Mouse (Mus musculus) thymus, adult 2 months (tissue): ENCODE results near the gene Tln2. TPM values are rescaled to one million over a fixed set of nuclear protein-coding genes. Genes with fewer than 3 reads are reported as not detected.

Experiments
- DNase-seq: peaks from one replicate; pipeline ENCODE4 v3.0.0; 2021
- H3K27ac ChIP-seq: fragments of 200-500 bp; 2 replicates; pipeline ENCODE4 v1.5.1; 2012; ENCODE audit warnings: low read length, control low read depth; ENCODE audit not compliant: control insufficient read depth, insufficient read depth
- H3K27me3 ChIP-seq: fragments of 200-500 bp; 2 replicates; pipeline ENCODE4 v1.6.1; 2012; ENCODE audit warnings: mild to moderate bottlenecking, low read length, moderate library complexity, mixed read lengths; ENCODE audit not compliant: control insufficient read depth, insufficient read depth
- H3K36me3 ChIP-seq: fragments of 200-500 bp; 2 replicates; pipeline ENCODE4 v1.6.1; 2012; ENCODE audit warnings: mild to moderate bottlenecking, low read length, moderate library complexity; ENCODE audit not compliant: control insufficient read depth, insufficient read depth
- H3K4me1 ChIP-seq: fragments of 200-500 bp; replicated peaks from 2 replicates; pipeline ENCODE4 v1.6.1; 2012; ENCODE audit warnings: low read length; ENCODE audit not compliant: control insufficient read depth, insufficient read depth
- H3K4me3 ChIP-seq: fragments of 200-500 bp; 2 replicates; pipeline ENCODE4 v1.5.1; 2012; ENCODE audit warnings: mild to moderate bottlenecking, low read length, control low read depth, moderate library complexity; ENCODE audit not compliant: control insufficient read depth, insufficient read depth
- CTCF ChIP-seq: fragments of 200-500 bp; IDR thresholded peaks from 2 replicates; pipeline ENCODE4 v1.5.1; 2012; ENCODE audit warnings: mild to moderate bottlenecking, control low read depth, low read length, moderate library complexity, borderline replicate concordance; ENCODE audit not compliant: control insufficient read depth, poor library complexity, insufficient read depth; ENCODE audit errors: extremely low read depth
- POLR2A ChIP-seq: fragments of 200-500 bp; IDR thresholded peaks from 2 replicates; pipeline ENCODE4 v1.6.1; 2012; ENCODE audit warnings: mild to moderate bottlenecking, low read length, control low read depth, moderate library complexity; ENCODE audit not compliant: control insufficient read depth, poor library complexity, insufficient read depth; ENCODE audit errors: extremely low read depth
- WGBS: fragments of 180-500 bp; shearing (Covaris S2); methylation state at CpG from one replicate; pipeline ENCODE4 v1.1.7; 2018; 5-methylcytosine and 5-hydroxymethylcytosine counted together
- polyA plus RNA-seq: library from polyadenylated mRNA; depleted of rRNA; stranded (reverse); fragments of >200 nt; gene quantifications from 2 replicates; pipeline ENCODE4 v1.2.3, GENCODE M21; 2012

The Tln2 gene
- polyA plus RNA-seq, 1 experiment, result 3.7 TPM

DNA sequence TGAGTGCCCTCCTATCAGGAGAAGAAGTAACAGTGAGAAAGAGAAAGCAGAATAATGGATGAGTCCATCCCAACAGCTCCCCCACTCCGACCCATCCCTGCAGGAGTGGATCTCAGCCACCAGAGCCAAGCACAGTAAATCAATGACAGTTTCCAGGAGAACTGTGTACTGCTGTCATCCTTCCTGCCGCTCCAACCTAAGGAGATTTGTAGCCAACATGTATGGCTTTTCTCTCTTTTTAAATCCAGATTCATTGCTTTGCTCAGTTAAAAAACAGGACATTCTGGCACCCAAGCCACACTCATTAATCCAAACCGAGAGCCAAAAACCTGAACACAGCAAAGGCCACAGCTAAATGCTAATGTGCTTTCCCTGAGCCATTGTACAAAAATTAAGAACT lies 133.2 kb downstream of the Tln2 start:
- Histone ChIP-seq H3K36me3 (no peaks in the 10 kb centered on the region), H3K27me3 (no peaks in the 10 kb centered on the region), H3K4me3 (no peak overlapping the region), H3K27ac (no peak overlapping the region), H3K4me1 (no peaks in the 10 kb centered on the region)
- no peak for DNase-seq
- TF ChIP-seq CTCF (no peak), POLR2A (no peak)
- WGBS, result 93% methylated on average over 3 of the region's 3 CpGs

- no peak for DNase-seq
These were observed 135.4 kb downstream of the Tln2 start for GRCm38 (mm10) chr9:67424110-67424509.

GRCm38 (mm10) chr9:67418092-67418491 lies 141.4 kb downstream of the Tln2 start:
- DNase-seq, result no peak
- 81% methylated on average over 6 of the region's 6 CpGs for WGBS
- H3K4me3 ChIP-seq, result no peak overlapping the region
- no peaks in the 10 kb centered on the region for H3K36me3 ChIP-seq
- no peaks in the 10 kb centered on the region for H3K4me1 ChIP-seq
- no peak for TF ChIP-seq CTCF
- TF ChIP-seq POLR2A, result no peak
- no peak overlapping the region for H3K27ac ChIP-seq
- no peaks in the 10 kb centered on the region for H3K27me3 ChIP-seq

More at GRCm38 (mm10) chr9:67424110-67424509, 135.4 kb downstream of the Tln2 start:
- no peaks in the 10 kb centered on the region for H3K36me3 ChIP-seq
- no peak for TF ChIP-seq CTCF
- no peak for TF ChIP-seq POLR2A
- no peak overlapping the region for H3K27ac ChIP-seq
- no peak overlapping the region for H3K4me3 ChIP-seq
- H3K27me3 ChIP-seq, result no peaks in the 10 kb centered on the region
- no peaks in the 10 kb centered on the region for H3K4me1 ChIP-seq
- 62% methylated on average over 7 of the region's 7 CpGs for whole genome bisulfite sequencing

- no peak for TF ChIP-seq CTCF
- TF ChIP-seq POLR2A, result no peak
- H3K36me3 ChIP-seq, result no peaks in the 10 kb centered on the region
- H3K4me3 ChIP-seq, result no peak overlapping the region
- 91% methylated on average over 2 of the region's 2 CpGs for WGBS
- H3K27ac ChIP-seq, result no peak overlapping the region
- no peaks in the 10 kb centered on the region for H3K4me1 ChIP-seq
- no peak for DNase-seq
- H3K27me3 ChIP-seq, result no peaks in the 10 kb centered on the region
These were observed 148.8 kb downstream of the Tln2 start for GRCm38 (mm10) chr9:67410667-67411066.

- H3K4me1 ChIP-seq, result no peaks in the 10 kb centered on the region
- 30% methylated on average over 7 of the region's 7 CpGs for WGBS
- no peaks in the 10 kb centered on the region for H3K27me3 ChIP-seq
- DNase-seq, result no peak
- TF ChIP-seq POLR2A (no peak), CTCF (no peak)
- no peak overlapping the region for H3K4me3 ChIP-seq
- H3K36me3 ChIP-seq, result no peaks in the 10 kb centered on the region
- no peak overlapping the region for H3K27ac ChIP-seq
These were observed 154.8 kb downstream of the Tln2 start for GRCm38 (mm10) chr9:67404736-67405135.

DNA sequence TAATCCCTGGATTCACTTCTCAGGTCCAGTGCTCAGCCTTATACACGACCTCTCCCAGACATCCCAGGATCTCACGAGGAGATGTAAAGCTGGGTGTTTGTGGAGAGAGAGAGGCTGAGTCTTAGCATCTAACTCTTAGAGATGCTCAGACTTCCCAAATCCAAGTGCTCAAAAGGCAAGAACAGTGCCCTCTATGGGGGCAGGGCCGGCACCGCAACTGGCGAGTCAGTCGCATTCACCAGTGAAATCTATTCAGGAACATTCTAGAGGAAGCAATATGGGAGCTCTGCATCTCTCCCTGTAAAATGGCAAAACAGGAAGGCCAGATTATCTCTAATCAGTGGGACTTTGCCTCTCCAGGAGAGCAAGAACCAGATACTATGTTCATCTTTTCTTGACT lies 159.9 kb downstream of the Tln2 start:
- no peak for TF ChIP-seq CTCF
- TF ChIP-seq POLR2A, result no peak
- WGBS, result 95% methylated on average over 6 of the region's 6 CpGs
- H3K27ac ChIP-seq, result no peak overlapping the region

GRCm38 (mm10) chr9:67397756-67398155 lies 161.7 kb downstream of the Tln2 start:
- H3K4me1 ChIP-seq, result no peaks in the 10 kb centered on the region
- H3K36me3 ChIP-seq, result no peaks in the 10 kb centered on the region
- no peaks in the 10 kb centered on the region for H3K27me3 ChIP-seq
- no peak overlapping the region for H3K4me3 ChIP-seq
- 94% methylated on average over 3 of the region's 3 CpGs for WGBS
- DNase-seq, result no peak
- H3K27ac ChIP-seq, result no peak overlapping the region
- TF ChIP-seq CTCF (no peak), POLR2A (no peak)

More for the DNA sequence above, 159.9 kb downstream of the Tln2 start:
- no peak for DNase-seq
- Histone ChIP-seq H3K27me3 (no peaks in the 10 kb centered on the region), H3K4me3 (no peak overlapping the region), H3K4me1 (no peaks in the 10 kb centered on the region), H3K36me3 (no peaks in the 10 kb centered on the region)
